Mouse (Mus musculus) stomach, postnatal 0 days (tissue): ENCODE measurements around the gene Ephb4.

ENCODE experiments used
- CTCF ChIP-seq: IDR thresholded peaks from 2 replicates; pipeline ENCODE4 v1.5.1; 2016; ENCODE audit warnings: antibody characterized with exemption, low read depth, mild to moderate bottlenecking, moderate library complexity
- EP300 ChIP-seq: optimal IDR thresholded peaks from 2 replicates; pipeline ENCODE3; 2016; ENCODE audit warnings: antibody characterized with exemption

DNA sequence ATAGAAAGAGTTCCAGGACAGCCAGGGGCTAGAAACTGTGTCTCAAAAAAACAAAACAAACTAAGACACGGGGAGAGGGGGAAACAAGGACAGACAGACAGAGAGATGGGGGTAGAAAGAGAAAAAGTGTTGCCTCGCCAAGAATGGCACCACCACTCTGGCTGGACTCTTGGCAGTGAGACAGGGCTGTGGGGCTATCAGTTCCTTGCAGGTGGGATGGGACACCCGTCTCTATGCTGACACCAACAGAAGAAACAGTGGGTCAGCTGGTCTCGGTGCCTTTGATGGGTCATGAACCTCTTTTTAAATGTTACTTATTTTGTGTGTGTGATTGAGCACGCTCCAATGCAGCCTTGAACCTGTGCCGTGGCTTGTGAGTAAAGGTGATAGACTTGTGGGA, 9.7 kb upstream of the Ephb4 start:
- TF ChIP-seq CTCF (no peak), EP300 (no peak)
